Mouse (Mus musculus) heart, embryonic 15.5 days (tissue): ENCODE data around the gene Fcnb. TPM values are rescaled to one million over a fixed set of nuclear protein-coding genes. Genes with fewer than 3 reads are reported as not detected.

Experiments
- ATAC-seq: fragments of 200-750 bp; cut with Nextera tagmentation; replicated peaks from 2 replicates; pipeline ENCODE4 v1.8.0; 2017; ENCODE audit warnings: low read depth, moderate TSS enrichment; ENCODE audit not compliant: insufficient number of reproducible peaks, insufficient read depth, low FRiP score
- H3K27ac ChIP-seq: fragments of 300-500 bp; sonication (generic); 2 replicates; pipeline ENCODE4 v1.5.1; 2015; ENCODE audit warnings: mild to moderate bottlenecking, inconsistent platforms
- H3K27me3 ChIP-seq: fragments of 300-500 bp; sonication (generic); 2 replicates; pipeline ENCODE4 v1.6.1; 2015; ENCODE audit warnings: inconsistent platforms
- H3K36me3 ChIP-seq: fragments of 300-500 bp; sonication (generic); 2 replicates; pipeline ENCODE4 v1.6.1; 2015; ENCODE audit warnings: mild to moderate bottlenecking, inconsistent platforms
- H3K4me1 ChIP-seq: fragments of 300-500 bp; sonication (generic); replicated peaks from 2 replicates; pipeline ENCODE4 v1.6.1; 2015; ENCODE audit warnings: inconsistent platforms
- H3K4me2 ChIP-seq: fragments of 300-500 bp; sonication (generic); 2 replicates; pipeline ENCODE4 v1.6.1; 2015; ENCODE audit warnings: inconsistent platforms, mild to moderate bottlenecking, moderate library complexity
- H3K4me3 ChIP-seq: fragments of 300-500 bp; sonication (generic); 2 replicates; pipeline ENCODE4 v1.5.1; 2015; ENCODE audit warnings: mild to moderate bottlenecking, inconsistent platforms
- H3K9ac ChIP-seq: fragments of 300-500 bp; sonication (generic); 2 replicates; pipeline ENCODE4 v1.6.1; 2015; ENCODE audit warnings: mild to moderate bottlenecking, inconsistent platforms
- H3K9me3 ChIP-seq: fragments of 300-500 bp; sonication (generic); replicated peaks from 2 replicates; pipeline ENCODE4 v1.6.1; 2016; ENCODE audit warnings: inconsistent platforms
- WGBS: fragments of 180-500 bp; shearing (Covaris S2); methylation state at CpG from one replicate; pipeline ENCODE4 v1.1.7; 2015; ENCODE audit warnings: mixed read lengths; 5-methylcytosine and 5-hydroxymethylcytosine counted together
- polyA plus RNA-seq: library from polyadenylated mRNA; unstranded; fragments of >200 nt; fragmentation: Nextera tagmentation; extraction: Ambion mirVana; gene quantifications from 2 replicates; pipeline ENCODE4 v1.2.1, GENCODE M21; 2015

The Fcnb gene
- polyA plus RNA-seq, 1 experiment from 2014 or later = 0.28 TPM

- 74% methylated on average over 7 of the region's 7 CpGs for WGBS
- no peaks in the 10 kb centered on the region for H3K36me3 ChIP-seq
- H3K4me1 ChIP-seq = no peaks in the 10 kb centered on the region
- no peaks in the 10 kb centered on the region for H3K9me3 ChIP-seq
- H3K27me3 ChIP-seq = no peaks in the 10 kb centered on the region
- no peak overlapping the region for H3K4me2 ChIP-seq
- no peak for ATAC-seq
- H3K4me3 ChIP-seq = no peak overlapping the region
- no peak overlapping the region for H3K27ac ChIP-seq
- no peak overlapping the region for H3K9ac ChIP-seq
Measured at GRCm38 (mm10) chr2:28075616-28076187, 9.0 kb downstream of the Fcnb start.

GRCm38 (mm10) chr2:28068537-28068878 is 16.2 kb downstream of the Fcnb start:
- 0 out of 2 replicates have a peak, but pooled peaks have one; percentile 22 for ATAC-seq
- Histone ChIP-seq H3K4me2 (no peak overlapping the region), H3K27ac (no peak overlapping the region)

GRCm38 (mm10) chr2:28067821-28068536 is 16.7 kb downstream of the Fcnb start:
- Histone ChIP-seq H3K9ac (no peak overlapping the region), H3K4me3 (no peak overlapping the region), H3K36me3 (no peaks in the 10 kb centered on the region), H3K27me3 (no peaks in the 10 kb centered on the region), H3K27ac (no peak overlapping the region), H3K4me2 (no peak overlapping the region), H3K4me1 (no peaks in the 10 kb centered on the region), H3K9me3 (no peaks in the 10 kb centered on the region)
- ATAC-seq = no peak; the same call in 1 of the 2 replicates
- WGBS = 66% methylated on average over 2 of the region's 2 CpGs

More at GRCm38 (mm10) chr2:28068537-28068878, 16.2 kb downstream of the Fcnb start:
- no peaks in the 10 kb centered on the region for H3K36me3 ChIP-seq
- H3K4me1 ChIP-seq = no peaks in the 10 kb centered on the region
- no peak overlapping the region for H3K9ac ChIP-seq
- H3K9me3 ChIP-seq = no peaks in the 10 kb centered on the region
- WGBS = 51% methylated on average over 9 of the region's 9 CpGs
- no peak overlapping the region for H3K4me3 ChIP-seq
- H3K27me3 ChIP-seq = no peaks in the 10 kb centered on the region

- H3K4me2 ChIP-seq = no peak overlapping the region
- H3K4me3 ChIP-seq = no peak overlapping the region
- H3K9ac ChIP-seq = no peak overlapping the region
- no peak overlapping the region for H3K27ac ChIP-seq
- H3K4me1 ChIP-seq = no peaks in the 10 kb centered on the region
- H3K9me3 ChIP-seq = no peaks in the 10 kb centered on the region
- no peaks in the 10 kb centered on the region for H3K27me3 ChIP-seq
- no peaks in the 10 kb centered on the region for H3K36me3 ChIP-seq
- ATAC-seq = no peak
- 74% methylated on average over 6 of the region's 6 CpGs for WGBS
Measured at GRCm38 (mm10) chr2:28067175-28067574, 17.5 kb downstream of the Fcnb start.

- Histone ChIP-seq H3K4me2 (no peak overlapping the region), H3K27ac (no peak overlapping the region), H3K4me1 (no peaks in the 10 kb centered on the region), H3K9ac (no peak overlapping the region), H3K4me3 (no peak overlapping the region), H3K27me3 (no peaks in the 10 kb centered on the region), H3K9me3 (no peaks in the 10 kb centered on the region), H3K36me3 (no peaks in the 10 kb centered on the region)
- WGBS = 63% methylated on average over 5 of the region's 5 CpGs
- no peak for ATAC-seq
Measured at GRCm38 (mm10) chr2:28066686-28067085, 18.0 kb downstream of the Fcnb start.

GRCm38 (mm10) chr2:28065081-28065651 is 19.5 kb downstream of the Fcnb start:
- Histone ChIP-seq H3K9me3 (no peaks in the 10 kb centered on the region), H3K9ac (no peak overlapping the region), H3K4me2 (no peak overlapping the region), H3K27ac (no peak overlapping the region), H3K4me1 (no peaks in the 10 kb centered on the region), H3K36me3 (no peaks in the 10 kb centered on the region), H3K27me3 (no peaks in the 10 kb centered on the region), H3K4me3 (no peak overlapping the region)
- ATAC-seq = no peak
- 85% methylated on average over 5 of the region's 5 CpGs for WGBS

GRCm38 (mm10) chr2:28064339-28065080 is 20.2 kb downstream of the Fcnb start:
- no peaks in the 10 kb centered on the region for H3K4me1 ChIP-seq
- H3K27me3 ChIP-seq = no peaks in the 10 kb centered on the region
- H3K9ac ChIP-seq = no peak overlapping the region
- ATAC-seq = no peak
- 60% methylated on average over 7 of the region's 7 CpGs for WGBS
- H3K4me2 ChIP-seq = no peak overlapping the region
- H3K27ac ChIP-seq = no peak overlapping the region
- no peaks in the 10 kb centered on the region for H3K36me3 ChIP-seq
- H3K4me3 ChIP-seq = no peak overlapping the region
- no peaks in the 10 kb centered on the region for H3K9me3 ChIP-seq

GRCm38 (mm10) chr2:28063711-28064338 is 20.9 kb downstream of the Fcnb start:
- H3K27ac ChIP-seq = no peak overlapping the region
- no peak for ATAC-seq
- no peaks in the 10 kb centered on the region for H3K9me3 ChIP-seq
- no peaks in the 10 kb centered on the region for H3K4me1 ChIP-seq
- H3K36me3 ChIP-seq = no peaks in the 10 kb centered on the region
- H3K4me3 ChIP-seq = no peak overlapping the region
- WGBS = 83% methylated on average over 4 of the region's 4 CpGs
- H3K27me3 ChIP-seq = no peaks in the 10 kb centered on the region
- H3K4me2 ChIP-seq = no peak overlapping the region
- no peak overlapping the region for H3K9ac ChIP-seq

- no peak overlapping the region for H3K9ac ChIP-seq
- no peaks in the 10 kb centered on the region for H3K27me3 ChIP-seq
- no peaks in the 10 kb centered on the region for H3K4me1 ChIP-seq
- H3K4me2 ChIP-seq = no peak overlapping the region
- no peak for ATAC-seq
- 84% methylated on average over 1 of the region's 1 CpGs for WGBS
- H3K4me3 ChIP-seq = no peak overlapping the region
- no peaks in the 10 kb centered on the region for H3K9me3 ChIP-seq
- no peaks in the 10 kb centered on the region for H3K36me3 ChIP-seq
- no peak overlapping the region for H3K27ac ChIP-seq
Measured at GRCm38 (mm10) chr2:28059922-28060321, 24.8 kb downstream of the Fcnb start.

- H3K9ac ChIP-seq = no peak overlapping the region
- H3K4me2 ChIP-seq = no peak overlapping the region
- no peak overlapping the region for H3K27ac ChIP-seq
- no peak for ATAC-seq
- H3K36me3 ChIP-seq = no peaks in the 10 kb centered on the region
- H3K4me1 ChIP-seq = 0 out of 2 replicates have a peak, but pooled peaks cover 3% of the 10 kb centered on the region
- H3K4me3 ChIP-seq = no peak overlapping the region
- H3K27me3 ChIP-seq = no peaks in the 10 kb centered on the region
- no peaks in the 10 kb centered on the region for H3K9me3 ChIP-seq
- WGBS = 69% methylated on average over 7 of the region's 7 CpGs
Measured at GRCm38 (mm10) chr2:28047092-28047491, 37.6 kb downstream of the Fcnb start.

- H3K9ac ChIP-seq = no peak overlapping the region
- H3K27ac ChIP-seq = no peak overlapping the region
- no peaks in the 10 kb centered on the region for H3K36me3 ChIP-seq
- WGBS = 62% methylated on average over 6 of the region's 6 CpGs
- 0 out of 2 replicates have a peak, but pooled peaks cover 3% of the 10 kb centered on the region for H3K4me1 ChIP-seq
- ATAC-seq = no peak
- H3K9me3 ChIP-seq = no peaks in the 10 kb centered on the region
- no peak overlapping the region for H3K4me3 ChIP-seq
- H3K4me2 ChIP-seq = no peak overlapping the region
- H3K27me3 ChIP-seq = no peaks in the 10 kb centered on the region
Measured at GRCm38 (mm10) chr2:28046311-28046710, 38.4 kb downstream of the Fcnb start.
